Mouse (Mus musculus) adrenal gland, postnatal 36 days (tissue): ENCODE data around the gene Rcc1l. TPM values are rescaled to one million over a fixed set of nuclear protein-coding genes. Genes with fewer than 3 reads are reported as not detected.

Experiments
- DNase-seq, 2 experiments: peaks; one replicate each; pipeline ENCODE4 v3.0.0; 2021; ENCODE audit warnings: mixed read lengths in 1 of 2
- long read RNA-seq, 2 experiments: library from polyadenylated mRNA; stranded (forward); transcript quantifications; one replicate each; pipeline ENCODE4 v2.0.0; 2021; ENCODE audit warnings: borderline sequencing depth in 2 of 2
- total RNA-seq, 2 experiments: library from RNA; stranded (reverse); gene quantifications; 2 replicates each; pipeline ENCODE4 v1.2.3; 2021

Rcc1l gene
- total RNA-seq, result 10 to 100 TPM; 30.4 to 31.6 TPM
- long read RNA-seq, experiment 1, transcript Rcc1l-201 (11 exons, 2,321 nt), result major isoform, 74 of 88 reads
- long read RNA-seq, experiment 1, partial matches to known transcripts, result 2 of 88 reads
- long read RNA-seq, experiment 1, other reads (novel, unspliced or antisense), result 12 of 88 reads
- long read RNA-seq, experiment 2, transcript Rcc1l-201 (11 exons, 2,321 nt), result major isoform, 12 of 19 reads
- long read RNA-seq, experiment 2, partial matches to known transcripts, result 1 of 19 reads
- long read RNA-seq, experiment 2, other reads (novel, unspliced or antisense), result 6 of 19 reads

DNA sequence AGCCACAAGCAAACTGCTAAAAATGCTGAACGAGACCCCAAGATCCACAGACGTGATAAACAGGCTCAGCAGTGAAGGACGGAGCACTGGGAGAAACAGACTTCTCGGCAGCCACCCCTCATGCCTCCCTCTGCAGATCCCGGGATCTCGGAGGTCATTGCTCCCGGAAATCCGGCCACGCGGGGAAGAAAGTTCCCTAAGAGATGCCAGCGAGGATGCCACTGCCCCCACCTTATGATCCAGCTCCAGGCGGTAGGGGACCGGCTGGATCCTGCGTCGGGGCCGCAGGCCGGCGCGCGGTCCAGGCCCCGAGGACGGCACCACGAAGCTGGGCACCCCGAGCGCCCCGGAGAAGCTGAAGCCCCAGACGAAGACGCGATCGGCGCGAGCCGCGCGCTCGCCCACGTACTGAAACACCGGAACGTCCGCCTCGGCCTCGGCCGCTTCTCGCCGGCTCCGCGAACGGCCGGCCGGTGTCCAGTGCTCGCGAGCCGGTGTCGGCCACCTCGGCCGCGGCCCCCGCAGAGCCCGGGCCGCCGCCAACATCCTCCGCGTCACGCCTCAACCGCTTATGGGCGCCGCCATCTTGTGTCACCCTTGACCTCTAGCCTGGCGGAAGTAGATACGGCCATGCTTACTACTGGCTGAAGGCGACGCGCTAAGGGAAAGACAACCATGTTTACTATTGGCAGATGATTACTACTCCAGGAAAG, at the start of gene Rcc1l:
Gene Rcc1l, minus strand, starts transcription at position 606 of the 713 bp plus-strand sequence.
- DNase-seq, result peak; percentile 88

- no peak for DNase-seq
Measured at GRCm38 (mm10) chr5:134225110-134225901, 48.7 kb upstream of the Rcc1l start.

DNA sequence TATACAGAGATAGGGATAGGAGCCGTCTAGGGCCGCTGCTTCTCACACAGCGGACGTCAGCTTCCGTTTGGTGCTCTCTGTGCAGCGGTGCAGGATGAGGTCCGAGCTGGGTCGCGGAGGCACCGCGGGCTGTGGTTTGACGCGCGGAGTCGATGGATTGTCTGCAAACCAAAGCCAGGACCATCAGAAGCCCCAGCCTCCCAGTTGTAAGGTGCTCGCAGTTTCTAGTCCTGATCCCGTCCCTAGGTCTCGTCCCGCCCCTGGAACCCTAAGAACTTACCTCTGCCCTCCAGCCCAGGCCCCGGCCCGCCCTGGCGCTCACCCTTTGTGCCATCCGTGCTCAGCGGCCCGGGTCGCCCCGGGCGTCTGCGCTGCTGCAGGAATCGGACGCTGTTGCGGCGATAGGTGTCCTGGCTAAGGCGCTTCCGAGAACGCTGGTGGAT, 45.2 kb upstream of the Rcc1l start:
- DNase-seq, result no peak

DNA sequence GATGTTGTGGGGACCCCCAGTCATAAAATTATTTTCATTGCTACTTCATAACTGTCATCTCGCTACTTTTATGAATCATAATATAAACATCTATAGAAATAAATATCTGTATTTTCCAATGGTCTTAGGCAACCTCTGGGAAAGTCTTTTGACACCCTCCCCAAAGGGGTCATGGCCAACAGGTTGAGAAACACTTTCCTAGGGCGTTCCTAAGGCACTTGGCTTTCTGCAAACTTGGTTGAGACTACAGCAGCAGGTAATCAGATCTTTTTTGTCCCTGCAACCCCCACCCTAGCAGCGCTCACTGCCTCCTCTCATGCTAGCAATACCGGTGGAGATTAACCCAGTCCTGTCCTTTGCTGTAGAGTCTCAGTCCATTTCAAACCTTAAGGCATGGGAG, 44.7 kb upstream of the Rcc1l start:
- DNase-seq, result no peak

GRCm38 (mm10) chr5:134217900-134218299, 41.3 kb upstream of the Rcc1l start:
- no peak for DNase-seq

GRCm38 (mm10) chr5:134214021-134214806, 37.6 kb upstream of the Rcc1l start:
- no peak for DNase-seq

DNA sequence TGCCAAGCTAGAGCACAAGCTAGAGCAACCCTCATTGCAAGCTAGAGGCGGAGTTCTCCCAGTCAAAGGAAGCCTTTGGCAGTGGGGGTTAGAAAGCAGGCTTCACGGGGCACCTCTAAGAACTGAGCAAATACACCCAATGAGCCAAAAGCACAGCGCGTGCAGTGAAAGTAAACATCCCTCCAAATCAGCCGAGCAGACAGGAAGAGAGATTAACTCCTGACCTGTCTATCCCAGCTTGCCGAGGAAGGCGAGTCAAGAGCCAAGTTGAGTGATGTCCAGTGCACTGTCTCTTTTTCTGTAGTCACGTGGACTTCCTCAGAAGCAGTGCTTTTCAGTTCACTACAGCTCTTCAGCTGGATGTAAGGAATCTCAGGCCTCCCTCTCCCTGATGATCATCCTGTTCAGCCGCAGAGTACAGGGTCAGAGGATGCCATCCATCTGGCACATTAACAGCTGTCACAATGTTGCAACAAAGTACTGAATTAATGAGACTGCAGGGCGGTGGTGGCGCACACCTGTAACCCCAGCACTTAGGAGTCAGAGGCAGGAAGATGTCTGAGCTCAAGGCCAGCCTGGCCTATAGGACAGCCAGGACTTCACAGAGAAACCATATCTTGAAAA, 33.5 kb upstream of the Rcc1l start:
- no peak for DNase-seq

DNA sequence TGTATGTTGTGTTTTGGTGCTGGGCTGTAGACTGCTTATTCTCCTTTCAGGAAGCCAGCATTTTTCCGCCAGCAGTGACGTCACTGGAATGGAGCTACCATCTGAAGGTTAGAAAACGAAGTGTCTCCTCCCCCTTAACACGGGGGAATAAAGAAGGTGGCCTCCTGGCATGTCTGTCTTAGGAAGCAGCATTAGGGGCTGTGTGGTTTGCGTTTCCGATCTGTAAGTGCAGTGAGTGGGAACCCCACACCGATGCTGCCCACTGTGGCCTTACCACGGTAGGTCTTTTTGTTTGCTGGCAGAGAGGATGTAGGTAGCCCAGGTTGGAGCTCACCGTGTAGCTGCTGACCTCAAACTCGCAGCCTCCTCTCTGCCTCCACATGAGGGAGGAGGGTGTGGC, 30.1 kb upstream of the Rcc1l start:
- DNase-seq, result no peak

- DNase-seq, result no peak
Measured at GRCm38 (mm10) chr5:134193664-134194063, 17.1 kb upstream of the Rcc1l start.

DNA sequence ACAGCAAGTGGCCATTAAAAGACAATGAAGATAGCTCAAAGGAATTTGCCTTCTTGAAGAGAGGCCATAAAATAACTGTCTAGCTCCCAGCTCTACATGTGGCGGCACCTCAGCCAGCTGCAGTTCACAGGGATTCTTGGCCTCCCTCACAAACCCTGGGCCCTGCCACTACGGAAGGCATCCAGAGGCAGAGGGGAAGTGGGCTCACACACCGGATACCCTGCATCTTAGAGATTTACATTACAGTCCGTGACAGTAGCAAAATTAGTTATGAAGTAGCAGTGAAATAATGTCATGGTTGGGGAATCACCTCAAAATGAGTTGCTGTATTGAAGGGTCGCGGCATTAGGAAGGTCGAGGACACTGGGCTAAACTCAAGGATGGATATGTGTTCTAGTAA, 12.0 kb upstream of the Rcc1l start:
- DNase-seq, result no peak

DNA sequence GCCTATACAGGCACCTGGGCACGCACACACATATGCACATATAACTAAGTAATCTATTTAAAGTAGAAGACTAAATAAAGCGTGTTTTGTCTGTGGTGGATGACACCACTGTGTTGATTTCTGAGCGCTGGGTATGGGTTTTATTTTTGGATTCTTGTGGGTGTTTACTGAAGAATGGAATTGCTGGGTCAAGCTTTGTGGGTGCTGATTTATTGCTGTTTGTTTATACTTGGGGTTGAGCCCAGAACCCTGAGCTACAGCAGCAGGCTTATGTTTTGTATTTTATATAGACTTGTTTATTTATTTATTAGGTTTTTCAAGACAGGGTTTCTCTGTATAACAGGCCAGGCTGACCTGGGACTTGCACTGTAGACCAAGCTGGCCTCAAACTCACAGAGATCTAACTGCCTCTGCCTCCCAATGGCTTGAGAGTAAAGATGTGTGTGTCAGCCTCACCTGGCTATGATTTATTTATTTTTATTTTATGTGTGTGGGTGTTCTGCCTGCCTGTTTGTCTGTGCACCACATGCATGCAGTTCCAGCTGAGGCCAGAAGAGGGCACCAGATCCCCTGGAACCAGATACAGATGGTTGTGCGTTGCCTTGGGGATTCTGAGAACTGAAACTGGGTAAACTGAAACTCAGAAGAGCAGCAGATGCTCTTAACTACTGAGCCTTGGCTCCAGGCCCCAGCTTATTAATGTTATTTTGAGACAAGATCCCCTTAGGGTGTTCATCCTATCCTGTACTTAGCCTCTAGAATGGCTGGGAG, 10.6 kb upstream of the Rcc1l start:
- peak; percentile 56 to 68 for DNase-seq

DNA sequence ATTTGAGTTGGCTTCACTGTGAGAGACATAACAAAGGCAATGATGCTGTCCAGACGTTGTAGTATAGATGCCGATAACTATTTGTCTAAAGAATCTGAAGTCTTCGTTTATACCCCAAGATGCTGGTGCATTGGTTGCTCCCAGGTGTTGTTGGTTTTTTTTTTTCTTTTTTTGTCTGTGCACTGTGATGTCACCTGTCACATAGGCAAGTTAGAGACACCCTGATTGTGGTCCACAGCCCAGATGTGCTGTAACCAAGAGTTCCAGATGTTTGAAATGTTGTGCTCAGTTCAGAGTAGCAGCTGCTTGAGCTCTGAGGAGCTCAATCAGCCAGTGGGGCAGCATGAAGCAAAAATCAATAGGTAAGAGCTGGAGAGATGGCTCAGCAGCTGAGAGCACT, 9.5 kb upstream of the Rcc1l start:
- no peak for DNase-seq

GRCm38 (mm10) chr5:134183880-134184808, 7.6 kb upstream of the Rcc1l start, which contains the start of gene Gtf2ird2:
Gene Gtf2ird2 (plus strand): TSS chr5:134184019.
- DNase-seq, result peak; percentile 98 to 99

- DNase-seq, result no peak
Measured at GRCm38 (mm10) chr5:134183162-134183561, 6.6 kb upstream of the Rcc1l start.

GRCm38 (mm10) chr5:134182735-134183134, 6.2 kb upstream of the Rcc1l start:
- peak; percentile 51 to 53 for DNase-seq

DNA sequence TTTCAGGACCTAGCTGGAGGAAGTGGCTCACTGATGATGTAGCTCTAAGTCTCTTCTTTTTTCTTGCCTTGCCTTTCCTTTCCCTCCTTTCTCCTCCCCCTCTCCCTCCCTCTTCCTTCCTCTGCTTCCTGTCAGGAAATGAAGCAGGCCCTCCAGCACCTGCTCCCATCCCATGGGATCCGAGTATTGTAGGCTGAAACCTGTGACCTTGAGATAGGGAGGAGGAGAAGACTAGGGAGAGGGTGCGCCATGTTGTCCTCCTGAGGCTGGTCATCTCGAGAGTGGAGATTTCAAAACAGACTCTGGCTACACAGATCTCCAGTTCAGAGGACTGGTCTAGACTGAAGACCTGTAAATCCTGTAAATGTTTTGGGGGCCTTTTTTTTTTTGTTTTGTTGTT, 5.6 kb upstream of the Rcc1l start:
- DNase-seq, result no peak

GRCm38 (mm10) chr5:134179871-134180270, 3.3 kb upstream of the Rcc1l start:
- DNase-seq, result peak; percentile 83 to 84

DNA sequence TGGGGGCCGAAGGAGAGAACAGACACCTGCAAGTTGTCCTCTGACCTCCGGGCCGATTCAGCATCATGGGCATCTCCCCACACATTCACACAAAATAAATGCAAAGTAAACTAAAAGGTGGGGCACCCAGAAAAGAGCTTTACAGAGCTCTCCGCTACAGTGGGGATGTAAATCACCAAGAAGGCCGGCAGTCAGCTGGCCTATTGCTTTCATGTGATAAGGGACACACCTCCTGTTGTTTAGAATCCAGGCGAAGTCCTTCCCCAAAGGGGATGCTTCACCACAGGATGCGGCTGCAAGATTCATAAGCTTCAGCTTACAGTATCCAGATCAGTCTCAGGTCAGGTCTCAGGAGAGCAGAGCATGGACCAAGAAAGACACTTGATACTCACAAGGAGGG, 2.0 kb upstream of the Rcc1l start:
- DNase-seq, result no peak

GRCm38 (mm10) chr5:134175696-134176095, 878 bp downstream of the Rcc1l start:
- peak; percentile 21 to 27 for DNase-seq
